Mouse (Mus musculus): Measurements from ENCODE around the gene Galr2. TPM values are rescaled to one million over a fixed set of nuclear protein-coding genes. Genes with fewer than 3 reads are reported as not detected.

The Galr2 gene
- total and polyA plus RNA-seq, 3 experiments: 0.35 to 1.2 TPM; not detected in 1

- no peak for TF ChIP-seq POLR2AphosphoS5 (IDR thresholded peaks at IDR 0.05; ENCODE audit: borderline replicate concordance, low read depth, low read length)
- no peak for TF ChIP-seq MAX (IDR thresholded peaks at IDR 0.05; ENCODE audit: low read length)
Measured at GRCm38 (mm10) chr11:116330211-116330518, 49.4 kb downstream of the Galr2 start (continued).

- Histone ChIP-seq H3K9me3 (replicated peaks; ENCODE audit: insufficient read depth, low read length) (no peaks in the 10 kb centered on the region), H3K27ac (ENCODE audit: control insufficient read depth, low read depth, low read length) (no peak overlapping the region), H3K9ac (ENCODE audit: control insufficient read depth, low read depth, low read length, poor library complexity, severe bottlenecking) (no peak overlapping the region), H3K27me3 (ENCODE audit: control insufficient read depth in 1 of 2, insufficient read depth in 2 of 2, low read length in 2 of 2) (peaks cover 0 to 1% of the 10 kb centered on the region in 2 experiments; a peak in 1 of 4 replicates), H3K79me2 (ENCODE audit: control insufficient read depth, insufficient read depth, low read length, poor library complexity) (no peaks in the 10 kb centered on the region), H3K36me3 (ENCODE audit: control insufficient read depth in 1 of 2, insufficient read depth in 2 of 2, low read length in 2 of 2) (no peaks in the 10 kb centered on the region), H3K4me1 (ENCODE audit: control insufficient read depth in 1 of 2, insufficient read depth in 2 of 2, low read length in 2 of 2) (no peaks in the 10 kb centered on the region), H3K4me3 (ENCODE audit: control insufficient read depth in 1 of 2, insufficient read depth in 1 of 2, low read depth in 2 of 2, low read length in 2 of 2) (no peak overlapping the region)
- DNase-seq (ENCODE audit: low read depth, low spot score): no peak
- TF ChIP-seq MYC (IDR thresholded peaks at IDR 0.05; ENCODE audit: low read depth, low read length): no peak
- TF ChIP-seq RAD21 (IDR thresholded peaks at IDR 0.05; ENCODE audit: low read depth, low read length): no peak
- TF ChIP-seq MXI1 (IDR thresholded peaks at IDR 0.05; ENCODE audit: low read depth, low read length): no peak
- no peak for TF ChIP-seq ZMIZ1 (IDR thresholded peaks at IDR 0.05; ENCODE audit: low read depth, low read length)
- TF ChIP-seq GATA1 (IDR thresholded peaks at IDR 0.05; ENCODE audit: low read depth, low read length): no peak
Measured at GRCm38 (mm10) chr11:116332232-116332982, 51.7 kb downstream of the Galr2 start.

GRCm38 (mm10) chr11:116332983-116333270 lies 52.2 kb downstream of the Galr2 start:
- no peaks in the 10 kb centered on the region for H3K4me1 ChIP-seq (ENCODE audit: control insufficient read depth in 1 of 2, insufficient read depth in 2 of 2, low read length in 2 of 2)
- H3K4me3 ChIP-seq (ENCODE audit: control insufficient read depth in 1 of 2, insufficient read depth in 1 of 2, low read depth in 2 of 2, low read length in 2 of 2): no peak overlapping the region
- no peaks in the 10 kb centered on the region for H3K9me3 ChIP-seq (replicated peaks; ENCODE audit: insufficient read depth, low read length)
- H3K27me3 ChIP-seq (ENCODE audit: control insufficient read depth in 1 of 2, insufficient read depth in 2 of 2, low read length in 2 of 2): peaks cover 0 to 1% of the 10 kb centered on the region in 2 experiments; a peak in 1 of 4 replicates
- no peaks in the 10 kb centered on the region for H3K36me3 ChIP-seq (ENCODE audit: control insufficient read depth in 1 of 2, insufficient read depth in 2 of 2, low read length in 2 of 2)
- no peak for DNase-seq (ENCODE audit: low read depth, low spot score)
- H3K9ac ChIP-seq (ENCODE audit: control insufficient read depth, low read depth, low read length, poor library complexity, severe bottlenecking): no peak overlapping the region
- no peak for TF ChIP-seq HCFC1 (IDR thresholded peaks at IDR 0.05; ENCODE audit: low read depth, low read length)
- no peak overlapping the region for H3K27ac ChIP-seq (ENCODE audit: control insufficient read depth, low read depth, low read length)
- no peaks in the 10 kb centered on the region for H3K79me2 ChIP-seq (ENCODE audit: control insufficient read depth, insufficient read depth, low read length, poor library complexity)

Other genes with a start within 250 kb of the Galr2 start
- 146 and 176 TPM in 2 replicates for gene Unc13d, start 203.0 kb upstream of the Galr2 start, total RNA-seq (2012; rRNA removed)
- 100 to 1,000 TPM in 1 of 2 experiments, not detected in 1; 115 TPM for gene Unc13d, start 203.0 kb upstream of the Galr2 start, polyA plus RNA-seq (2012; ENCODE audit: insufficient read depth in 1 of 2, insufficient read length in 2 of 2, low read depth in 1 of 2, low replicate concordance in 2 of 2, missing spikeins in 1 of 2)
- gene Wbp2, start 193.9 kb upstream of the Galr2 start, total RNA-seq (2012; rRNA removed): 16.5 and 19.4 TPM in 2 replicates
- gene Wbp2, start 193.9 kb upstream of the Galr2 start, polyA plus RNA-seq (2012; ENCODE audit: insufficient read depth in 1 of 2, insufficient read length in 2 of 2, low read depth in 1 of 2, low replicate concordance in 2 of 2, missing spikeins in 1 of 2): 10 to 100 TPM in 1 of 2 experiments, not detected in 1; 75.8 TPM
- 3.6 and 6.7 TPM in 2 replicates for gene Trim47, start 153.7 kb upstream of the Galr2 start, total RNA-seq (2012; rRNA removed)
- gene Trim47, start 153.7 kb upstream of the Galr2 start, polyA plus RNA-seq (2012; ENCODE audit: insufficient read depth in 1 of 2, insufficient read length in 2 of 2, low read depth in 1 of 2, low replicate concordance in 2 of 2, missing spikeins in 1 of 2): 1 to 10 TPM in 1 of 2 experiments, not detected in 1; 5.6 TPM
- gene Trim65, start 149.8 kb upstream of the Galr2 start, total RNA-seq (2012; rRNA removed): 8.2 and 8.8 TPM in 2 replicates
- 10 to 100 TPM in 1 of 2 experiments, not detected in 1; 10.7 TPM for gene Trim65, start 149.8 kb upstream of the Galr2 start, polyA plus RNA-seq (2012; ENCODE audit: insufficient read depth in 1 of 2, insufficient read length in 2 of 2, low read depth in 1 of 2, low replicate concordance in 2 of 2, missing spikeins in 1 of 2)
- gene Mrpl38, start 142.1 kb upstream of the Galr2 start, total RNA-seq (2012; rRNA removed): 105 and 113 TPM in 2 replicates
- gene Mrpl38, start 142.1 kb upstream of the Galr2 start, polyA plus RNA-seq (2012; ENCODE audit: insufficient read depth in 1 of 2, insufficient read length in 2 of 2, low read depth in 1 of 2, low replicate concordance in 2 of 2, missing spikeins in 1 of 2): 100 to 1,000 TPM in 1 of 2 experiments, not detected in 1; 157 TPM
- gene Fbf1, start 112.8 kb upstream of the Galr2 start, total RNA-seq (2012; rRNA removed): 29.0 and 32.5 TPM in 2 replicates
- gene Fbf1, start 112.8 kb upstream of the Galr2 start, polyA plus RNA-seq (2012; ENCODE audit: insufficient read depth in 1 of 2, insufficient read length in 2 of 2, low read depth in 1 of 2, low replicate concordance in 2 of 2, missing spikeins in 1 of 2): 10 to 100 TPM in 1 of 2 experiments, not detected in 1; 29.2 TPM
- gene Ten1, start 82.1 kb upstream of the Galr2 start, total RNA-seq (2012; rRNA removed): 57.9 and 60.8 TPM in 2 replicates
- 10 to 100 TPM in 1 of 2 experiments, not detected in 1; 66.9 TPM for gene Ten1, start 82.1 kb upstream of the Galr2 start, polyA plus RNA-seq (2012; ENCODE audit: insufficient read depth in 1 of 2, insufficient read length in 2 of 2, low read depth in 1 of 2, low replicate concordance in 2 of 2, missing spikeins in 1 of 2)
- 16.4 and 16.8 TPM in 2 replicates for gene Acox1, start 81.9 kb upstream of the Galr2 start, total RNA-seq (2012; rRNA removed)
- gene Acox1, start 81.9 kb upstream of the Galr2 start, polyA plus RNA-seq (2012; ENCODE audit: insufficient read depth in 1 of 2, insufficient read length in 2 of 2, low read depth in 1 of 2, low replicate concordance in 2 of 2, missing spikeins in 1 of 2): 10 to 100 TPM in 1 of 2 experiments, not detected in 1; 16.1 TPM
- gene Evpl, start 42.9 kb upstream of the Galr2 start, total RNA-seq (2012; rRNA removed): 0.26 and 0.39 TPM in 2 replicates
- gene Evpl, start 42.9 kb upstream of the Galr2 start, polyA plus RNA-seq (2012; ENCODE audit: insufficient read depth in 1 of 2, insufficient read length in 2 of 2, low read depth in 1 of 2, low replicate concordance in 2 of 2, missing spikeins in 1 of 2): under 1 TPM in 1 of 2 experiments, not detected in 1; 0.78 TPM
- gene Srp68, start 6.7 kb upstream of the Galr2 start, total RNA-seq (2012; rRNA removed): 163 and 180 TPM in 2 replicates
- 100 to 1,000 TPM; 146 to 228 TPM for gene Srp68, start 6.7 kb upstream of the Galr2 start, polyA plus RNA-seq (2012; ENCODE audit: insufficient read depth in 1 of 2, insufficient read length in 2 of 2, low read depth in 1 of 2, low replicate concordance in 2 of 2, missing spikeins in 1 of 2)
- gene Exoc7, start 26.3 kb downstream of the Galr2 start, total RNA-seq (2012; rRNA removed): 41.0 and 49.0 TPM in 2 replicates
- 100 to 1,000 TPM in 1 of 2 experiments, 10 to 100 TPM in 1; 45.4 to 526 TPM for gene Exoc7, start 26.3 kb downstream of the Galr2 start, polyA plus RNA-seq (2012; ENCODE audit: insufficient read depth in 1 of 2, insufficient read length in 2 of 2, low read depth in 1 of 2, low replicate concordance in 2 of 2, missing spikeins in 1 of 2)
- gene Foxj1, start 54.5 kb downstream of the Galr2 start, total RNA-seq (2012; rRNA removed): 0.08 TPM in 1 of 2 replicates, not detected in the other
- under 1 TPM in 1 of 2 experiments, not detected in 1; 0.07 TPM for gene Foxj1, start 54.5 kb downstream of the Galr2 start, polyA plus RNA-seq (2012; ENCODE audit: insufficient read depth in 1 of 2, insufficient read length in 2 of 2, low read depth in 1 of 2, low replicate concordance in 2 of 2, missing spikeins in 1 of 2)
- 4.6 and 7.5 TPM in 2 replicates for gene Rnf157, start 132.1 kb downstream of the Galr2 start, total RNA-seq (2012; rRNA removed)
- 10 to 100 TPM in 1 of 2 experiments, not detected in 1; 10.9 TPM for gene Rnf157, start 132.1 kb downstream of the Galr2 start, polyA plus RNA-seq (2012; ENCODE audit: insufficient read depth in 1 of 2, insufficient read length in 2 of 2, low read depth in 1 of 2, low replicate concordance in 2 of 2, missing spikeins in 1 of 2)
- 56.8 and 66.2 TPM in 2 replicates for gene Ubald2, start 153.2 kb downstream of the Galr2 start, total RNA-seq (2012; rRNA removed)
- gene Ubald2, start 153.2 kb downstream of the Galr2 start, polyA plus RNA-seq (2012; ENCODE audit: insufficient read depth in 1 of 2, insufficient read length in 2 of 2, low read depth in 1 of 2, low replicate concordance in 2 of 2, missing spikeins in 1 of 2): 10 to 100 TPM in 1 of 2 experiments, not detected in 1; 77.7 TPM
- not detected in 2 replicates for gene Qrich2, start 185.3 kb downstream of the Galr2 start, total RNA-seq (2012; rRNA removed)
- gene Qrich2, start 185.3 kb downstream of the Galr2 start, polyA plus RNA-seq (2012; ENCODE audit: insufficient read depth in 1 of 2, insufficient read length in 2 of 2, low read depth in 1 of 2, low replicate concordance in 2 of 2, missing spikeins in 1 of 2): under 1 TPM in 1 of 2 experiments, not detected in 1; 0.11 TPM
- 142 and 155 TPM in 2 replicates for gene Prpsap1, start 213.3 kb downstream of the Galr2 start, total RNA-seq (2012; rRNA removed)
- 100 to 1,000 TPM in 1 of 2 experiments, not detected in 1; 112 TPM for gene Prpsap1, start 213.3 kb downstream of the Galr2 start, polyA plus RNA-seq (2012; ENCODE audit: insufficient read depth in 1 of 2, insufficient read length in 2 of 2, low read depth in 1 of 2, low replicate concordance in 2 of 2, missing spikeins in 1 of 2)
- gene Sphk1, start 250.0 kb downstream of the Galr2 start, total RNA-seq (2012; rRNA removed): 77.5 and 127 TPM in 2 replicates
- 10 to 100 TPM in 1 of 2 experiments, not detected in 1; 53.5 TPM for gene Sphk1, start 250.0 kb downstream of the Galr2 start, polyA plus RNA-seq (2012; ENCODE audit: insufficient read depth in 1 of 2, insufficient read length in 2 of 2, low read depth in 1 of 2, low replicate concordance in 2 of 2, missing spikeins in 1 of 2)